Mouse (Mus musculus) myocyte (in vitro differentiated cells): ENCODE data around the gene Kazn.

ENCODE experiments used
- CEBPB ChIP-seq: IDR thresholded peaks from 2 replicates; pipeline ENCODE4 v1.6.1; 2011; ENCODE audit warnings: mild to moderate bottlenecking, moderate library complexity; ENCODE audit not compliant: poor library complexity, insufficient read depth, severe bottlenecking
- POLR2A ChIP-seq: IDR thresholded peaks from one replicate; pipeline ENCODE4 v1.6.1; 2011; ENCODE audit warnings: low read depth, mild to moderate bottlenecking, control low read depth, moderate library complexity; ENCODE audit not compliant: insufficient read length
- SRF ChIP-seq: IDR thresholded peaks from one replicate; pipeline ENCODE4 v1.6.1; 2011; ENCODE audit warnings: low read depth; ENCODE audit not compliant: control insufficient read depth, insufficient read length
- TCF12 ChIP-seq: IDR thresholded peaks from one replicate; pipeline ENCODE4 v1.6.1; 2011; ENCODE audit warnings: mild to moderate bottlenecking, control low read depth; ENCODE audit not compliant: poor library complexity, insufficient read depth, severe bottlenecking

- TF ChIP-seq POLR2A, result no peak
- TF ChIP-seq SRF, result no peak
- TF ChIP-seq TCF12, result no peak
- TF ChIP-seq CEBPB, result no peak
Measured at GRCm38 (mm10) chr4:142209476-142209875, 29.7 kb downstream of the Kazn start.
